23 mouse cellular contexts compared by ENCODE assay signal in the genomic region with DNA sequence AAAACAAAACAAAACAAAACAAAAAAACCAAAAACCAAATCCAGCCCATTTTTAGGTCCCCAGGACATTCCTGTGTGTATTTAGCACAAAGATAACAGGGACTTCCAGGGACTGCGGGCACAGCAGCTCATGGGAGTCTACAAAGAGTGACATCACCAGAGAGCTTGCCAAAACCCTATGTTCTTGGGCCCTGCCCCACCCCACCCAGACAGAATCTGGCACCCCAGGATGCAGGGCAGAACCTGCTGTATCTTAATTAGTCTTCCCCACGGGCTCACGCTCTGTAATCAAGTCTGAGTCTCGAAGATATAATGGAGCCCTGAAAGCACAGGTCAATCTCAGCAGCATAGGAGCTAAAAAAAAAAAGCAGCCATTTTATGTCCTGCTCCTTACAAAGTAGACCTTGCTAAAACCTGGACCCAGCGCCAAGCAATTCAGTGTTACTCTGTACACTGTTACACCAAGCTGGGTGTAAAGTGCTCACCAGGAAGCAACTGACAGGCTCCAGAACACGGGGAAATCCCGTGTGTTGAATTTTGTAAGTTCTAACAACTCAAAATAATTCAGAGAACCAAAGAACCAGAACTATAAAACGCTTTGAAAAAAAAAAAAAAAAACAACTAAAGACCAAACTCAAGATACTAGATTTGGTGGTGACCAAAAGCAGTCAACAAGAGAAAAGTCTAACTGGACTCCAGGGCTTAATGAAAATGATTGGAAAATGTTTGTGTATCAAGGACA. TPM values are rescaled to one million over a fixed set of nuclear protein-coding genes. Genes with fewer than 3 reads are reported as not detected.
DNase-seq lines count a peak whose midpoint lies in the region; ATAC-seq and TF ChIP-seq lines count a peak whose summit lies in the region.
"Had no signal": no experiment of that assay in that cellular context is flagged by ENCODE, and none has a peak within 500 bp of the region (broad histone marks: within the 10 kb centered on the region; RNA-seq: fewer than 3 reads in every experiment).

No protein-coding gene starts in this region.

- no peak overlapping the region for H3K4me3 ChIP-seq in MEL (ENCODE audit: control insufficient read depth in 1 of 2, insufficient read depth in 1 of 2, low read depth in 2 of 2, low read length in 2 of 2)
- H3K4me3 ChIP-seq: forebrain, embryonic 13.5 days; intestine, embryonic 15.5 days; megakaryocyte, embryonic 14.5 days; neural tube, embryonic 12.5 days had no signal

- no peak for TF ChIP-seq EP300 in MEL (IDR thresholded peaks at IDR 0.05; ENCODE audit: low read depth in 1 of 2, low read length in 2 of 2)

- no peaks in the 10 kb centered on the region for H3K9me3 ChIP-seq in MEL (replicated peaks; ENCODE audit: insufficient read depth, low read length)
- H3K9me3 ChIP-seq: forebrain, embryonic 13.5 days; intestine, embryonic 15.5 days had no signal

- H3K9ac ChIP-seq in MEL (ENCODE audit: control insufficient read depth, low read depth, low read length, poor library complexity, severe bottlenecking) = no peak overlapping the region
- H3K9ac ChIP-seq: forebrain, embryonic 13.5 days; hindbrain, embryonic 14.5 days; intestine, embryonic 15.5 days; liver, postnatal 0 days; neural tube, embryonic 12.5 days had no signal

- TF ChIP-seq POLR2A in MEL (IDR thresholded peaks at IDR 0.05; ENCODE audit: control insufficient read depth in 1 of 2, insufficient read depth in 1 of 2, low read depth in 1 of 2, low read length in 2 of 2, poor library complexity in 1 of 2) = no peak

- peak; percentile 61 for ATAC-seq in CD4-positive, CD25-positive, alpha-beta regulatory T cell, adult 4 months
- peak; percentile 52 for ATAC-seq in inflammation-experienced regulatory T-cells, adult 6 months
- no peak for ATAC-seq in monocyte, adult 5-6 weeks (replicated peaks; ENCODE audit: insufficient number of reproducible peaks, low FRiP score, low TSS enrichment, poor library complexity, severe bottlenecking)
- ATAC-seq: forebrain, embryonic 13.5 days; intestine, embryonic 15.5 days; liver, postnatal 0 days; Patski had no signal

- TF ChIP-seq CTCF in MEL (IDR thresholded peaks at IDR 0.05 in 2 of 3, conservative IDR thresholded peaks at IDR 0.05 in 1 of 3; ENCODE audit: control insufficient read depth in 1 of 3, insufficient read depth in 1 of 3, low read depth in 2 of 3, low read length in 3 of 3, poor library complexity in 1 of 3, severe bottlenecking in 1 of 3) = no peak

- no peaks in the 10 kb centered on the region for H3K79me2 ChIP-seq in MEL (ENCODE audit: control insufficient read depth, insufficient read depth, low read length, poor library complexity)

- H3K36me3 ChIP-seq in MEL (ENCODE audit: control insufficient read depth in 1 of 2, insufficient read depth in 2 of 2, low read length in 2 of 2) = peaks cover 0 to 34% of the 10 kb centered on the region in 2 experiments; a peak in 2 of 4 replicates
- H3K36me3 ChIP-seq: intestine, embryonic 15.5 days; neural tube, embryonic 12.5 days had no signal

- H3K27me3 ChIP-seq in MEL (ENCODE audit: control insufficient read depth in 1 of 2, insufficient read depth in 2 of 2, low read length in 2 of 2) = no peaks in the 10 kb centered on the region
- H3K27me3 ChIP-seq: forebrain, embryonic 13.5 days; intestine, embryonic 15.5 days; megakaryocyte, embryonic 14.5 days; neural tube, embryonic 12.5 days; Patski had no signal

- no peak for TF ChIP-seq RAD21 in MEL (IDR thresholded peaks at IDR 0.05; ENCODE audit: low read depth, low read length)

- peaks cover 20 to 48% of the 10 kb centered on the region in 2 experiments for H3K4me1 ChIP-seq in MEL (ENCODE audit: control insufficient read depth in 1 of 2, insufficient read depth in 2 of 2, low read length in 2 of 2)

- peak; percentile 77 for DNase-seq in heart, adult 11 months
- no peak for DNase-seq in heart, adult 8-10 months (ENCODE audit: low spot score)
- no peak for DNase-seq in MEL (ENCODE audit: low read depth, low spot score)
- no peak for DNase-seq in right cerebral cortex, postnatal 14 days
- DNase-seq in frontal cortex, postnatal 36 days (ENCODE audit: low spot score in 2 of 2) = no peak
- DNase-seq: adrenal gland, adult 8-10 months; gastrocnemius, postnatal 14 days; heart, adult 18-20 months; kidney, adult 8-10 months; kidney, postnatal 10 days; liver, postnatal 0 days; lung, postnatal 10 days; midbrain, embryonic 14.5 days; right cerebral cortex, postnatal 25 days had no signal

- H3K27ac ChIP-seq in MEL (ENCODE audit: control insufficient read depth, low read depth, low read length) = no peak overlapping the region
- H3K27ac ChIP-seq: forebrain, embryonic 13.5 days; hindbrain, embryonic 14.5 days; intestine, embryonic 15.5 days; neural tube, embryonic 12.5 days had no signal

TF ChIP-seq in MEL, 35 proteins besides CTCF, POLR2A, EP300 and RAD21:
- TF ChIP-seq ZMIZ1 (IDR thresholded peaks at IDR 0.05; ENCODE audit: low read depth, low read length) (no peak), ZNF384 (IDR thresholded peaks at IDR 0.05; ENCODE audit: low read depth, low read length) (0 out of 2 replicates have a peak, but pooled peaks have one; percentile 7)
TF ChIP-seq in MEL: peak in this region for 1.

RNA-seq across cellular contexts. Expression of gene Trim14, which starts 31.2 kb away (rescaled TPM):
- 1 to 10 TPM; 1.6 to 2.5 (median 2.1) TPM for total RNA-seq in heart, adult 8-10 months (2022)
- polyA plus RNA-seq in CD4-positive, CD25-positive, alpha-beta regulatory T cell, adult 4 months (2017; shearing (Covaris generic)) = 10 to 100 TPM; 33.2 to 35.8 TPM
- total RNA-seq in MEL (2012; rRNA removed) = 0.82 and 1.1 TPM in 2 replicates
- polyA plus RNA-seq in MEL (2012; ENCODE audit: insufficient read depth in 1 of 2, insufficient read length in 2 of 2, low read depth in 1 of 2, low replicate concordance in 2 of 2, missing spikeins in 1 of 2) = 1 to 10 TPM in 1 of 2 experiments, not detected in 1; 5.1 TPM
- polyA plus RNA-seq in inflammation-experienced regulatory T-cells, adult 6 months (2017; shearing (Covaris generic)) = 10 to 100 TPM; 19.2 to 34.4 (median 32.0) TPM
- 19.8 to 70.3 TPM (median 26.1 TPM) in 3 replicates for total RNA-seq in monocyte, adult 5-6 weeks (2017)

RNA-seq across cellular contexts. Expression of gene Coro2a, which starts 34.9 kb away (rescaled TPM):
- total RNA-seq in heart, adult 8-10 months (2022) = under 1 TPM; 0.22 to 0.63 (median 0.46) TPM
- polyA plus RNA-seq in CD4-positive, CD25-positive, alpha-beta regulatory T cell, adult 4 months (2017; shearing (Covaris generic)) = 100 to 1,000 TPM; 104 to 110 TPM
- 0.35 and 1.2 TPM in 2 replicates for total RNA-seq in MEL (2012; rRNA removed)
- polyA plus RNA-seq in MEL (2012; ENCODE audit: insufficient read depth in 1 of 2, insufficient read length in 2 of 2, low read depth in 1 of 2, low replicate concordance in 2 of 2, missing spikeins in 1 of 2) = 1 to 10 TPM in 1 of 2 experiments, not detected in 1; 6.8 TPM
- polyA plus RNA-seq in inflammation-experienced regulatory T-cells, adult 6 months (2017; shearing (Covaris generic)) = 100 to 1,000 TPM in 2 of 3 experiments, 10 to 100 TPM in 1; 81.9 to 140 (median 126) TPM
- total RNA-seq in monocyte, adult 5-6 weeks (2017) = 25.5 to 68.9 TPM (median 29.6 TPM) in 3 replicates

Comparison
In these comparisons a context has a peak if more than half of its experiments do, and no peak if none do; other contexts are left out.
1. RNA of gene Coro2a, which starts 34.9 kb away (total RNA-seq): 25.5 to 68.9 TPM in monocyte, adult 5-6 weeks; 0.22 to 0.63 TPM in heart, adult 8-10 months and 0.35 to 1.2 TPM in MEL; every median in the first group is over 10 times any median in the second.